Mouse (Mus musculus): ENCODE data around the gene Tnfrsf19. TPM values are rescaled to one million over a fixed set of nuclear protein-coding genes. Genes with fewer than 3 reads are reported as not detected.

Gene Tnfrsf19
- total RNA-seq (2022), result 1 to 10 TPM; 4.0 to 8.4 (median 7.3) TPM

GRCm38 (mm10) chr14:61046091-61046681, at the start of gene Tnfrsf19:
Tnfrsf19 (minus strand) TSS chr14:61046490.
- peak; percentile 23 to 55 for DNase-seq (ENCODE audit: low spot score in 2 of 2)

GRCm38 (mm10) chr14:61092073-61092472, 45.8 kb upstream of the Tnfrsf19 start:
- DNase-seq (ENCODE audit: low spot score in 2 of 2), result no peak

GRCm38 (mm10) chr14:61090955-61091354, 44.7 kb upstream of the Tnfrsf19 start:
- no peak for DNase-seq (ENCODE audit: low spot score in 2 of 2)

GRCm38 (mm10) chr14:61088187-61088586, 41.9 kb upstream of the Tnfrsf19 start:
- DNase-seq (ENCODE audit: low spot score in 2 of 2), result no peak

GRCm38 (mm10) chr14:61085325-61085724, 39.0 kb upstream of the Tnfrsf19 start:
- peak; percentile 9 for DNase-seq (ENCODE audit: low spot score in 2 of 2)

- no peak for DNase-seq (ENCODE audit: low spot score in 2 of 2)
Observed at GRCm38 (mm10) chr14:61069555-61069954, 23.3 kb upstream of the Tnfrsf19 start.

- no peak for DNase-seq (ENCODE audit: low spot score in 2 of 2)
Observed at GRCm38 (mm10) chr14:61061729-61062128, 15.4 kb upstream of the Tnfrsf19 start.

GRCm38 (mm10) chr14:61059316-61059945, 13.1 kb upstream of the Tnfrsf19 start:
- DNase-seq (ENCODE audit: low spot score in 2 of 2), result no peak

- no peak for DNase-seq (ENCODE audit: low spot score in 2 of 2)
Observed at GRCm38 (mm10) chr14:61056962-61057361, 10.7 kb upstream of the Tnfrsf19 start.

- DNase-seq (ENCODE audit: low spot score in 2 of 2), result no peak
Observed at GRCm38 (mm10) chr14:61056445-61056844, 10.2 kb upstream of the Tnfrsf19 start.

- no peak for DNase-seq (ENCODE audit: low spot score in 2 of 2)
Observed at GRCm38 (mm10) chr14:61055864-61056263, 9.6 kb upstream of the Tnfrsf19 start.

- DNase-seq (ENCODE audit: low spot score in 2 of 2), result no peak
Observed at GRCm38 (mm10) chr14:61052163-61052562, 5.9 kb upstream of the Tnfrsf19 start.

- DNase-seq (ENCODE audit: low spot score in 2 of 2), result no peak
Observed at GRCm38 (mm10) chr14:61045446-61046090, 722 bp downstream of the Tnfrsf19 start.

GRCm38 (mm10) chr14:61044316-61044715, 2.0 kb downstream of the Tnfrsf19 start:
- DNase-seq (ENCODE audit: low spot score in 2 of 2), result no peak

GRCm38 (mm10) chr14:61043511-61044310, 2.6 kb downstream of the Tnfrsf19 start:
- DNase-seq (ENCODE audit: low spot score in 2 of 2), result no peak

GRCm38 (mm10) chr14:61042291-61042690, 4.0 kb downstream of the Tnfrsf19 start:
- no peak for DNase-seq (ENCODE audit: low spot score in 2 of 2)

GRCm38 (mm10) chr14:61040236-61040635, 6.1 kb downstream of the Tnfrsf19 start:
- DNase-seq (ENCODE audit: low spot score in 2 of 2), result no peak

- no peak for DNase-seq (ENCODE audit: low spot score in 2 of 2)
Observed at GRCm38 (mm10) chr14:61038082-61038472, 8.2 kb downstream of the Tnfrsf19 start.

GRCm38 (mm10) chr14:61037321-61038081, 8.8 kb downstream of the Tnfrsf19 start:
- DNase-seq (ENCODE audit: low spot score in 2 of 2), result peak in 1 of 2 experiments; percentile 12

GRCm38 (mm10) chr14:61030366-61030765, 15.9 kb downstream of the Tnfrsf19 start:
- no peak for DNase-seq (ENCODE audit: low spot score in 2 of 2)

- no peak for DNase-seq (ENCODE audit: low spot score in 2 of 2)
Observed at GRCm38 (mm10) chr14:61024006-61024405, 22.3 kb downstream of the Tnfrsf19 start.

Data from gastrocnemius, adult 8-10 months (tissue).